Mouse (Mus musculus) ovary, postnatal 36 days (tissue): ENCODE data around the gene Nudt14.

Experiments
- DNase-seq: peaks from one replicate; pipeline ENCODE4 v3.0.0; 2022; ENCODE audit warnings: low spot score, mixed read lengths

Nudt14 gene

GRCm38 (mm10) chr12:112941776-112942713 lies at the start of gene Nudt14:
Gene Nudt14, minus strand, starts transcription at chr12:112942124.
- DNase-seq: peak; percentile 80

DNA sequence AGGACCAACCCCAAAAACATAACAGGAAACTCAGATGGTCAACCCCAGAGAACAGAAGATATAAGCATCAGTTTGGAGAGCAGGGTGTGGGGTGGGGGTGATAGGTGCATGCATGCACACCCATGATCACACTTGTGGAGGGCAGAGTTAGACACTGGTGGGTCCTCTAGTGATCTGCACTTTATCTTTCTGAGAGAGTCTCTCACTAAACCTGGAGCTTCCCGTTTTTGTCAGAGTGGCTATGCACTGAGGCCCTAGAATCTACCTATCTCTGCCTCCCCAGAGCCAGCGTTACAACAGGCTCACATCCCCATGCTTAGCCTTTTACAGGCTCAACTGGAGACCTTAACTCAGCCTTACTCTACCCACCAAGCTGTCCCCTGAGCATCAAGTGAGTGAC lies 49.5 kb upstream of the Nudt14 start:
- no peak for DNase-seq

DNA sequence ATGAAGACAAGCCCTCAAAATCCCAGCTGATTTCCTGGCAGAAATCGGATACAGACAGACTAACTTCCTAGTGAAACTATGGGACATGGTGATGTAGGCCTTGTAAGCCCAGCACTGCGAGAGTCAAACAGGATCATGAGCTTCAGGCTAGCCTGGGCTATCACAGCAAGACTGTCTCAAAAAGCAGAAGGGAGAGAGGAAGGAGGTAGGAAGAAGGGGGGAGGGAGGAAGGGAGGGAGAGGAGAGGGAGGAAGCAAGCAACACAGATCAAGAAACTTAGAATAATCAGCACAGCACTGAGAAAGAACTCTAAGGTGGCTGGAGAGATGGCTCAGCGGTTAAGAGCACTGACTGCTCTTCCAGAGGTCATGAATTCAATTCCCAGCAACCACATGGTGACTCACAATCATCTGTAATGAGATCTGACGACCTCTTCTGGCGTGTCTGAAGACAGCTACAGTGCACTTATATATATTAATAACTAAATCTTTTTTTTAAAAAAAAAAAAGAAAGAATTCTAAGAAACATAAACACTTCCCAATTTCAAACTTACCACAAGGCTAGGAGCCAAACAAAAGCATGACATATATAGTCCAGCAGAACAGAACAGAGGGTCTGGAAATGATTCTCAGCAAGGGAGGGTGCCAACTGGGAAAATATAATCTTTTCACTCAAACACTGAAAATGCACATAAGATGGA lies 48.9 kb upstream of the Nudt14 start:
- no peak for DNase-seq

GRCm38 (mm10) chr12:112987877-112988276 lies 46.0 kb upstream of the Nudt14 start:
- DNase-seq: peak; percentile 29

DNA sequence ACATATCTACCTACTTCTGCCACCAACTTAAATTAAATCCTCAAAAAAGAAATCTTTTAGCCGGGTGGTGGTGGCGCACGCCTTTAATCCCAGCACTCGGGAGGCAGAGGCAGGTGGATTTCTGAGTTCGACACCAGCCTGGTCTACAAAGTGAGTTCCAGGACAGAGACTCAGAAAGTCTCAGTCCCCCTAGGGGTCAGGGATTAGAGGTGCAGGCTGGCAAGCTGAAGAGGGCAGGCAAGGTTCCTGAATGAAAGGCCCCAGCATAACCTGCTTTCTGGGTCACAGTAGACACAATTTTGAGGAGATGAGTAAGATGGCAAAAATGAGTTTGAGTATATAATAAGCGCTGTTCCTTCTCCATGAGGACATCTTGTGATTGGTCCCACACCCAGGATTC lies 43.4 kb upstream of the Nudt14 start:
- no peak for DNase-seq

GRCm38 (mm10) chr12:112982031-112982430 lies 40.1 kb upstream of the Nudt14 start:
- DNase-seq: no peak

GRCm38 (mm10) chr12:112977156-112977555 lies 35.2 kb upstream of the Nudt14 start:
- no peak for DNase-seq

GRCm38 (mm10) chr12:112976371-112977073 lies 34.6 kb upstream of the Nudt14 start, which contains the start of gene Btbd6:
Gene Btbd6, plus strand, starts transcription at chr12:112976482.
- peak; percentile 88 for DNase-seq

- no peak for DNase-seq
These were observed 32.8 kb upstream of the Nudt14 start for GRCm38 (mm10) chr12:112974736-112975135.

DNA sequence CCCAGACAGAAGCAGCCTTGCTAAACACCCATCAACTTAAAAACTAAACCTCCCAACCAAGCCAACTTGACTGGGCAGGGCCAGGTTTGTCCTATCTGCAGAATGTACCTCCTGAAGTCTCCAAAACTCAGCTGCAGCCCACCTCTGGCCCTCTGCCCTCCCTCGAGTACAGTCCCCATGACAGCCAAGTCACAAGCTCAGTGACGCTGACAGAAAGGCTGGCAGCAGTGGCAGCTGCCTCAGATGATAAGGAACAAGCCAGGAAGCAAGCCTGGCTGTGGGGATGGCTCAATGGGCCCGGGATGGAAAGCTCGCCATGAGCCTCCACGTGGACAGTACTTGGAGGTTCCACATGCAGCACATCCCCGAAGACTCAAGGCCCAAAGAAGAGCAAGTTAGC lies 27.7 kb upstream of the Nudt14 start:
- no peak for DNase-seq

DNA sequence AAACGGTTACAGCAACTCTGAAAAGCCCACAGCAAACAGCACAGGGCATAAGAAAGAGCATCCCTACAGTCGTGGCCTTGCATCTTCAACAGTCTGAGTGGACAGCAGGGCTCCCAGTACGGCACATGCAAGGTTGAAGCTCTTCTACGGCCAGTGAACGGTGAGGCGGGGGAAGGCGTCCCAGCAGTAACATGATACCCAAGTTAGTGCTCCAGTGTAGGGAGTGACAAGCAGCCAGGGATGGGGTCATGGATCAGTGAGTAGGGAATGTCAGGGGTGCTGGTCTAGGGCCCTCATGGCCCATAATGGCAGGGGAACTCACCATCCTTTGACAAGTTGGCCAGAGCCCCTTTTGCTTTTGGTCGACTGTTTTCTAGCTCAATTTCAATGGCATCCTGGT lies 27.0 kb upstream of the Nudt14 start:
- DNase-seq: no peak

DNA sequence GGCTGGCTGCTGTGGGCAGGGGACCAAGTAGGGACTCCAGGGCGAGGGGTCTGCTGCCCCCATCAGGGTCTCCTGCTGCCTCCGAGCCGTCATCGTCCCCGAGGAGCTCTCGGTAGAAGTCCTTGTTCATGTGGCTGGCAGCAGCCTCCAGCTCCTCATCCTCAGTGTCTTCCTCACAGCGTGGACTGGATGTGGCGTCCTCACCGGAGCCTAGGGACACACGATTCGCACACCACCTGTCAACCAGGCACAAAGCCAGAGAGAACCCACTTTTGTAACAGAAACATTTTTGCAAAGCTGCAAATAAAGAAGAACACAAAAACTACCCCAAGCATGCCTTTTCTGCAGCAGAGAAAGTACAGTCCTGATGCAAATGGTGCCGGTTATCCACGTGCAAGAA lies 23.9 kb upstream of the Nudt14 start:
- DNase-seq: no peak

GRCm38 (mm10) chr12:112961872-112962271 lies 19.9 kb upstream of the Nudt14 start:
- no peak for DNase-seq

DNA sequence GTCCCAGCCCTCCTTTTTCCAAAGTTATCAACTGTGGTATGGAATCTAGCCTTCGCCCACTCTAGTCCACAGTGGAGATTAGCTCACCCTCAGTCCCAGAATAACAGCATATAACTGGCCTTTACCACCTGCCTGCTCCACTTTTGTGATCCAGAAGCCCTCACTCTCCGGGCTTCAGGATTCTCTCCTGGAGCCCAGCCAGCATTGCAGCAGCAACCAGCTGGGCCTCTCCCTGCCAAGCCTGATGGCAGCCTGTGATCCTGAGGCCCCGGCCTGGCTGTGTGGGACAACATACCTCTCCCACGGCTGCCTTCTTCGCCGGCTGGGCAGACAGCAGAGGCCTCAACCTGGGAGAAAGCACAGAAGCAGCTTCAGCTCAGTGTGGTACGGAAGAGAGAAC lies 19.5 kb upstream of the Nudt14 start:
- no peak for DNase-seq

- DNase-seq: no peak
These were observed 17.5 kb upstream of the Nudt14 start for GRCm38 (mm10) chr12:112959421-112959820.

DNA sequence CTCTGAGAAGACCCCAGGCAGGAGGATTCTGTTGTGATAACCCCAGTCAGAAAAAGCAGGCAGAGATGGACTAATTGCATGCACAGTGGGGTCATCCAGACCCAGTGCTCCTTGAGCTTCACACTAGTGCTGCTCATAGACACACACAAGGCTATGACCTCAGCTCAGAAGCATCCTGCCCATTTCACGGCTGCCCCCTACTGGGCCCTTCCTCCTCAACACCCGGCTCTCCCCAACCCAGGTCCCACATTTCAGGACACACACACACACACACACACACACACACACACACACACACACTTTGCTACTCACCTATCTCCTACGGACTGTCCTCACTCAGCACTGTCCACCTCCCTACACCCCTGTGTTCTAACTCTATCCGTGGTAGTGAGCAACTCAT lies 16.4 kb upstream of the Nudt14 start:
- peak; percentile 56 for DNase-seq

GRCm38 (mm10) chr12:112955800-112956199 lies 13.9 kb upstream of the Nudt14 start:
- peak; percentile 65 for DNase-seq

DNA sequence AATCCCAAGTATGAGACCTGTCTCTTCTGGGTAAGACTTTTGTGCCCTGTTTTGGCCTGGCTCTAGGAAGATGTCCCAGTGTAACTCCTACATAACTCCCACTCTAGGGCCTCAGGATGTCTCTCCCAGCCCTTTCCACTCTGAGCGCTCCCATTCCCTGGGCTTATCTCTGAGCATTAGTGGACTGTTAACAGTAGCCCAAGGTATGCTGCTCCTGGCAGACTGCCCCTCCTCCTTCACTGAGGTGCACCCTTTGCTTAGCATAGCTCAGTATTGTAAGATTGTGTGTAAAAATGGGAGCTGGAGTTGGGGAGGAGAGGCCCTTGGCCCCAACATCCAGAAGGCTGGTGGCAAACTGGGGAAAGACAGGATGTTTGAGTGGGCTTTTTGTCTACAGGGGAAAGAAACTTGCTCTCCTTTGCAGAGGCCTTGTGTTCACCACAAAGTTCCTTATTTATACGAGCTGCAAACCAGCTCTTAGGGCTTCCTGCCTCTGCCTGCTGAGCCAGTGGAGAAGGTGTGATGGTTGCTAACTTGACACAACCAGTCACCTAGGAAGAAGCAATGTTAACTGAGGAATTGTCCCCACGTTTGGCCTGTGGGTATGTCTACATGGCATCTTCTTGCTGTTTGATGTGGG lies 11.1 kb upstream of the Nudt14 start:
- DNase-seq: no peak

DNA sequence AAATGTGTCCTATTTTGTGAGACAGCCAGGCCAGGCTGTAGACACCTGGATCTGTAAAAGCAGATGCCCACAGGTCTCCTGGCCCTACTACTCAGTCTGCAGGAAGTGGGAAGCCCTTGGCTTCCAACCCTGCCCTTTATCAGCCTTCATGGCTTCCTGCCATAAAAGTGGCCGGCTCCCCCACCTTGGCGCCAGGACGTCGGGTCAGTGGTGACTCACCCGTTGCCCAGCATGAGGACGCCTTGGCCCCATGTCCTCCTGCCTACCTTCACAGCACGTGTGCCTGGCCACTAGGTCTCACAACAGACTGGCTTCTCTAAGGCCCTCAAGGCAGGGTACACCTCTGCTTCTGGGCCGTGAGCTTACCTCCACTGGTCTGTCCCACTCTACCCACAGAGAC lies 10.5 kb upstream of the Nudt14 start:
- peak; percentile 70 for DNase-seq

- DNase-seq: no peak
These were observed 9.4 kb upstream of the Nudt14 start for GRCm38 (mm10) chr12:112951150-112951842.

GRCm38 (mm10) chr12:112950761-112951129 lies 8.8 kb upstream of the Nudt14 start:
- DNase-seq: no peak
